Comparison of ENCODE assay signal across 9 mouse cellular contexts in genomic region chrX:103990392-103990791, GRCm38 (mm10). TPM values are rescaled to one million over a fixed set of nuclear protein-coding genes. Genes with fewer than 3 reads are reported as not detected.
DNase-seq lines count a peak whose midpoint lies in the region; ATAC-seq and TF ChIP-seq lines count a peak whose summit lies in the region.
"Had no signal": no experiment of that assay in that cellular context is flagged by ENCODE, and none has a peak within 500 bp of the region (broad histone marks: within the 10 kb centered on the region; RNA-seq: fewer than 3 reads in every experiment).

No protein-coding gene starts in this region.

- peak; percentile 29; the same call in 1 of the 2 replicates for TF ChIP-seq CTCF in lung, embryonic 14.5 days (IDR thresholded peaks at IDR 0.05; ENCODE audit: low read depth)
- no peak for TF ChIP-seq CTCF in hindbrain, postnatal 0 days (IDR thresholded peaks at IDR 0.05; ENCODE audit: low read depth)

- no peak overlapping the region for H3K9ac ChIP-seq in kidney, embryonic 16.5 days (replicated peaks; ENCODE audit: low read length)
- no peak overlapping the region for H3K9ac ChIP-seq in lung, embryonic 14.5 days
- H3K9ac ChIP-seq in hindbrain, postnatal 0 days (replicated peaks; ENCODE audit: low read length) = no peak overlapping the region
- no peak overlapping the region for H3K9ac ChIP-seq in hindbrain, embryonic 16.5 days (ENCODE audit: low read depth, low read length)

- 0 out of 2 replicates have a peak, but pooled peaks cover 2% of the 10 kb centered on the region for H3K4me1 ChIP-seq in kidney, embryonic 16.5 days (ENCODE audit: insufficient read depth, low read length)
- H3K4me1 ChIP-seq in lung, embryonic 14.5 days (ENCODE audit: insufficient read depth) = no peaks in the 10 kb centered on the region
- no peaks in the 10 kb centered on the region for H3K4me1 ChIP-seq in hindbrain, postnatal 0 days (ENCODE audit: insufficient read depth, low read length)
- H3K4me1 ChIP-seq in hindbrain, embryonic 16.5 days (ENCODE audit: control insufficient read depth, insufficient read depth, low read depth, low read length) = no peaks in the 10 kb centered on the region

- no peak overlapping the region for H3K4me2 ChIP-seq in kidney, embryonic 16.5 days (replicated peaks; ENCODE audit: low read depth, low read length)
- H3K4me2 ChIP-seq in lung, embryonic 14.5 days = no peak overlapping the region
- H3K4me2 ChIP-seq in hindbrain, postnatal 0 days (ENCODE audit: low read depth, low read length) = no peak overlapping the region
- no peak overlapping the region for H3K4me2 ChIP-seq in hindbrain, embryonic 16.5 days (ENCODE audit: low read length)
- H3K4me2 ChIP-seq: midbrain, embryonic 11.5 days had no signal

- 71% methylated on average over 2 of the region's 2 CpGs for WGBS in kidney, embryonic 16.5 days
- 65% methylated on average over 2 of the region's 2 CpGs for WGBS in lung, embryonic 14.5 days
- WGBS in hindbrain, postnatal 0 days = 64% methylated on average over 2 of the region's 2 CpGs
- WGBS in hindbrain, embryonic 16.5 days = 68% methylated on average over 2 of the region's 2 CpGs

- no peak overlapping the region for H3K27ac ChIP-seq in kidney, embryonic 16.5 days (ENCODE audit: low read length)
- H3K27ac ChIP-seq in lung, embryonic 14.5 days (ENCODE audit: low read depth) = no peak overlapping the region
- no peak overlapping the region for H3K27ac ChIP-seq in hindbrain, postnatal 0 days
- no peak overlapping the region for H3K27ac ChIP-seq in hindbrain, embryonic 16.5 days (ENCODE audit: low read depth, low read length)

- H3K4me3 ChIP-seq in kidney, embryonic 16.5 days (ENCODE audit: low read length) = no peak overlapping the region
- H3K4me3 ChIP-seq in lung, embryonic 14.5 days (ENCODE audit: low read depth, low read length) = no peak overlapping the region
- no peak overlapping the region for H3K4me3 ChIP-seq in hindbrain, postnatal 0 days (ENCODE audit: low read length)
- no peak overlapping the region for H3K4me3 ChIP-seq in hindbrain, embryonic 16.5 days (ENCODE audit: low read length)

- H3K36me3 ChIP-seq in kidney, embryonic 16.5 days (ENCODE audit: insufficient read depth, low read length) = no peaks in the 10 kb centered on the region
- H3K36me3 ChIP-seq in lung, embryonic 14.5 days (ENCODE audit: insufficient read depth) = no peaks in the 10 kb centered on the region
- no peaks in the 10 kb centered on the region for H3K36me3 ChIP-seq in hindbrain, postnatal 0 days (ENCODE audit: insufficient read depth, low read length)
- no peaks in the 10 kb centered on the region for H3K36me3 ChIP-seq in hindbrain, embryonic 16.5 days (ENCODE audit: control insufficient read depth, insufficient read depth, low read length)

- peak; percentile 30 for DNase-seq in kidney, adult 18-20 months
- DNase-seq in ZHBTc4 (ENCODE audit: low read depth, low spot score) = peak; percentile 36
- peak; percentile 7 for DNase-seq in lung, embryonic 14.5 days
- DNase-seq in testis, postnatal 10 days (ENCODE audit: low spot score) = no peak
- DNase-seq in hindbrain, postnatal 0 days (ENCODE audit: low spot score) = no peak

- peaks cover 16% of the 10 kb centered on the region for H3K27me3 ChIP-seq in kidney, embryonic 16.5 days (ENCODE audit: insufficient read depth, low read length)
- H3K27me3 ChIP-seq in lung, embryonic 14.5 days (ENCODE audit: insufficient read depth, low read length) = no peaks in the 10 kb centered on the region
- no peaks in the 10 kb centered on the region; the same call in 1 of the 2 replicates for H3K27me3 ChIP-seq in hindbrain, postnatal 0 days (ENCODE audit: insufficient read depth, low read length)
- peaks cover 6% of the 10 kb centered on the region for H3K27me3 ChIP-seq in hindbrain, embryonic 16.5 days (replicated peaks; ENCODE audit: control insufficient read depth, insufficient read depth, low read length)

- ATAC-seq in kidney, embryonic 16.5 days (ENCODE audit: low FRiP score, low TSS enrichment) = no peak
- peak; percentile 57 for ATAC-seq in CD4-positive, CD25-positive, alpha-beta regulatory T cell, adult 4 months
- no peak for ATAC-seq in lung, embryonic 14.5 days (ENCODE audit: insufficient read depth)
- ATAC-seq in hindbrain, postnatal 0 days = no peak
- ATAC-seq in hindbrain, embryonic 16.5 days = no peak

- no peaks in the 10 kb centered on the region for H3K9me3 ChIP-seq in kidney, embryonic 16.5 days (ENCODE audit: low read length)
- H3K9me3 ChIP-seq in lung, embryonic 14.5 days (ENCODE audit: low read depth, low read length) = no peaks in the 10 kb centered on the region
- H3K9me3 ChIP-seq in hindbrain, postnatal 0 days (ENCODE audit: low read length) = no peaks in the 10 kb centered on the region
- no peaks in the 10 kb centered on the region for H3K9me3 ChIP-seq in hindbrain, embryonic 16.5 days (ENCODE audit: control insufficient read depth, low read length)

RNA-seq across cellular contexts. Expression of gene Rlim, which starts 9.3 kb away (rescaled TPM):
- 34.2 and 38.9 TPM in 2 replicates for polyA plus RNA-seq in kidney, embryonic 16.5 days (2015; fragmentation: Nextera tagmentation; extraction: Ambion mirVana)
- 10 to 100 TPM; 28.3 to 32.7 TPM for polyA plus RNA-seq in CD4-positive, CD25-positive, alpha-beta regulatory T cell, adult 4 months (2017; shearing (Covaris generic))
- polyA plus RNA-seq in lung, embryonic 14.5 days (2014; fragmentation: Nextera tagmentation; extraction: Ambion mirVana) = 52.7 and 53.9 TPM in 2 replicates
- total RNA-seq in hindbrain, postnatal 0 days (2014; rRNA removed) = 31.3 and 32.3 TPM in 2 replicates
- 19.5 and 20.5 TPM in 2 replicates for polyA plus RNA-seq in hindbrain, postnatal 0 days (2015; fragmentation: Nextera tagmentation; extraction: Ambion mirVana)
- polyA plus RNA-seq in hindbrain, embryonic 16.5 days (2015; fragmentation: Nextera tagmentation; extraction: Ambion mirVana) = 20.2 and 23.9 TPM in 2 replicates

Comparison
In these comparisons a context has a peak if more than half of its experiments do, and no peak if none do; other contexts are left out.
1. DNase-seq: peak in kidney, adult 18-20 months (single experiment), ZHBTc4 (single experiment) and lung, embryonic 14.5 days (single experiment); none in testis, postnatal 10 days (single experiment) and hindbrain, postnatal 0 days (single experiment).